Mouse (Mus musculus) CD8-positive naive resting alpha-beta T cell, adult 2 months (primary cell): ENCODE measurements around the gene Spats2.
A peak's percentile ranks its signal among the peaks of the same experiment; 100 is the strongest.
"Not testable (repeated sequence)": the region's sequence is repeated elsewhere in the genome, so short reads cannot be mapped to it uniquely, and the experiment has no call there.

ENCODE experiments used
- DNase-seq, 2 experiments: peaks; one replicate each; pipeline ENCODE4 v3.0.0; 2022; ENCODE audit warnings: low read depth in 2 of 2, low spot score in 2 of 2

Spats2 gene

DNA sequence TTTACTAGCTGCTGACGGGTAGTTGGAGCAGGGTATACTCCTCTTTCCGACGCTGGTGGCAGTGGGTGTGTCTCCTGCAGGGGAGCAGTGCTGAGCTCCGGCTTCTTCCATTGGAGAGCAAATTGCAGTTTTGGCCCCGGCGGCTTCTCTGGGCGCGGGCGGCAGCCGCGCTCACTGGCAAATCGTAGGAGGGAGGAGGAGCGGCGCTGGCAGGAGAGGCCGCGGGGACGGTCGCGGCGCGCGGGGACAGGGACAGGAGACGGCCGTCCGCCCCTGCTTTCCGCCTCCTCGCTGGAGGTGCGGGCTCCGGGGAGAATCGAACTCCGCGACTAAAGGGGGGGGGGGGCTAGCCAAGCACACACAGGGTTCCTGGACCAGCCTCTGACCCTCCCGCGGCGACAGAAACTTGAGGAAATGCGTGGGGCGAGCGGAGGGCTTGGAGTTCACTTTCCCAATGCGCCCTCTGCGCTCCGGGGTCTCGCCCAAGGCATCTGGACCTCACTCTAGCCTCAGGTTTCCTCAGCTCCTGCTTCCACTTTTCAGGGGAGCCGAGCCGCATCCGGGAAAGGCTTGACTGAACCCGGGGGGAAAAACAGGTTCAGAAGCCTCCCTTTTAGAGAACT, 98.0 kb downstream of the Spats2 start:
- peak in 1 of 2 experiments; percentile 27 for DNase-seq

DNA sequence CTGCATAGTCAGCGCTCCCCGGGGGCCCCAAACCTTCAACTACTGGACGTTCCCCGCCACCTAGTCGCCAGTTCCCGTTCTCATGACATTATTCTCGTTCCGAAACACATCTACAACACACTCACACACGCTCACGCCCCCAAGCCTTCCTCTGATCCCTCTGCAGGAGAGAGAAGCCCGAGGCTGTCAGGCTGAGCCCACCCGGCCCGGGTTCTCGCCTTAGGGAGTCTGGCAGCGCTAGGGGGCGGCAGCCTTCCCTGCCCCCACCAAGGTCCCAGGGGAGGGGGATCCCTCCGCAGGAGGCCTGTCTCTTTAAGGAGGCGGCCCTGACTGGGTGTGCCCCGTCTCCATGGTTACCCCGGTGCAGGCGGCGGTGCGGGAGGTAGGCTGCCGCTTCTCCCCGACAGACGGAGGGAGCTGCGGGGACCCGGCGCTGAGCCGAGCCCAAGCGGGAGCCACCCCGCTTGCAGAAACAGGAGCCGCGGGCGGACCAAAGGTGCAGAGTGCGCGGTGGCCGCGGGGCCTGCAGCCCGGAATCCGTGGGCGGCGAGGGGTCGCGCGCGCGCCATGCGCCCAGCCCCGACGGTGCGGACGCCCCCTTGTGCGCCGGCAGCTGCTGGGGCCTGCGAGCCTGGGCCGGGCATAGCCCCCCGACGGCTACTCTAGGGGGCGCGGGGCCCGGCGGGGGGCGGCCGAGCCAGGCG, 98.6 kb downstream of the Spats2 start, which contains the start of gene Kcnh3:
Gene Kcnh3, plus strand, starts transcription at position 654 of the 704 bp plus-strand sequence.
- DNase-seq = peak; percentile 41 to 50

DNA sequence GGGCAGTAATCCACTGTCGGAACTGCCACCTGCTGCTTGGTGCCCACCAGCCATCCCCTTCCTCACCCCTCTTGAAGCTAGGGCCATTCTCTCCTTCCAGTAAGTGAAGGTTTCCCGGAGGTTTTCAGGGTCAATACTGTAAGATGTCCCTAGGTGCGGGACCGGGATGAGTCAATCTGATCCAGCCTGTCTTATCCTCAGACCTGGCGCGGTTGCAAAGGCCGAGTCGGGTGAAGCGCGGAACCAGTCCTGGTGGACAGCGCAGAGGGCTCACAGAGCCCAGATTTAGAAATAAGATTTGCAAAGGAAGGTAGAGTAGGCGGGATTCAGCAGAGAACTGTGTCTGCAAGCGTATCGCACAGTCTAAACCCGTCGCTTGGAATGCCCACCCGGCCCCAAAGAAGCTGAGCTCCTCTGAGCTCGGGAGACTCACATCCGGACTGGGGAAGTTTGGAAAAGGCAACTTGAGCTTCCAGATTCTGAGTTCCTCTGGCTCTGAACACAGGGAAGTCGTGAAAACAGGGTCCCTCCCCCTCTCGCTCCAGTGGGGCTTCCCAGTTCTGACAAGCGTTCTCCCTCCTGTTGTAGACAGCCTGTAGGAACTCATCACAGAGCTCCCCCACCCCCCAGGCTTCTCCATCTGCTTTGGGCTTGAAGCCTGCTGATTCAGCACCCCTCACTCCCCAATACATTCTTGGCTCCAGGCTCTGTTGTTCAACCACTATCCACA, 99.5 kb downstream of the Spats2 start:
- no peak for DNase-seq

DNA sequence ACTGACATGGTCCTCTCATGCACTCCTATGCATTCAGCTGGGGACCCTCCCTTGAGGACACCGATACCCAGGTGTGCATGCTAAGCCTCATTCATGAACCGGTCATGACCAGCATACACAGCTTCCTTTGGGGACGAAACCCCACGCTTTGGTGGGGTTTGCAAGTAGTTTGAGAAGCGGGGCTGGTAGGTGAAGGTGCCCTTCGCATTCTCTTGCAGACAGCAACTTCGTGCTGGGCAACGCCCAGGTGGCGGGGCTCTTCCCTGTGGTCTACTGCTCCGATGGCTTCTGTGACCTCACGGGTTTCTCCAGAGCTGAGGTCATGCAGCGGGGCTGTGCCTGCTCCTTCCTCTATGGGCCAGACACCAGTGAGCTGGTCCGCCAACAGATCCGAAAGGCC, 100.4 kb downstream of the Spats2 start:
- no peak for DNase-seq

DNA sequence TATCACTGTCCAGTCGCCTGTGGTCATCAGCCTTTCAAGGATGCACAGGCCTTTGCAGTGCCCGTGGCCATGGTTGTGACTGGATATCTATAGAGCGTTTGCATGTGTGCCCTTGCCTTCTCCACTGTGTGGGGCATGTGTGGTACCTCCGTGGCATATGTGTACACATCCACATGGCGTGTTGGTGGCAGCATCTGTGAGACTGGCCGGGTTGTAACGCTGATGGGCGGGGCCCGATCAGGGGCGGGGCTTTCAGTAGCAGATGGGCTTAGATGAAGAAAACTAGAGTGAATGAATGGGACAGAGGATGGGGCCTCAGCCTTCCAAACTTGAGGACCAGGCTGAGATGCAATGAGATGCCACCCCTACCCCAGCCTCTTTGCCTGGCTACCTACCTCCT, 106.3 kb downstream of the Spats2 start:
- DNase-seq = no peak

DNA sequence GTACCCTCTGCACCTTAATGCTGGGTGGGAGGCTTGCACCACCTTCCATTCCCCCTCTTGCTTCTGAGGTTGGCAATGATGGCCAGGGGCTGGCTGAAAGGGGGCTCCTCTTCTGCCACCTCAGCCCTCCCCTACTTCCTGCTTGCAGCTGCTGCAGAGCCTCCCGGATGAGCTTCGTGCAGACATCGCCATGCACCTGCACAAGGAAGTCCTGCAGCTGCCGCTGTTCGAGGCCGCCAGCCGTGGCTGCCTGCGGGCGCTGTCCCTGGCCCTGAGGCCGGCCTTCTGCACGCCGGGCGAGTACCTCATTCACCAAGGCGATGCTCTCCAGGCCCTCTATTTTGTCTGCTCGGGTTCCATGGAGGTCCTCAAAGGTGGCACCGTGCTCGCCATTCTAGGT, 108.0 kb downstream of the Spats2 start:
- DNase-seq = peak in 1 of 2 experiments; percentile 31

DNA sequence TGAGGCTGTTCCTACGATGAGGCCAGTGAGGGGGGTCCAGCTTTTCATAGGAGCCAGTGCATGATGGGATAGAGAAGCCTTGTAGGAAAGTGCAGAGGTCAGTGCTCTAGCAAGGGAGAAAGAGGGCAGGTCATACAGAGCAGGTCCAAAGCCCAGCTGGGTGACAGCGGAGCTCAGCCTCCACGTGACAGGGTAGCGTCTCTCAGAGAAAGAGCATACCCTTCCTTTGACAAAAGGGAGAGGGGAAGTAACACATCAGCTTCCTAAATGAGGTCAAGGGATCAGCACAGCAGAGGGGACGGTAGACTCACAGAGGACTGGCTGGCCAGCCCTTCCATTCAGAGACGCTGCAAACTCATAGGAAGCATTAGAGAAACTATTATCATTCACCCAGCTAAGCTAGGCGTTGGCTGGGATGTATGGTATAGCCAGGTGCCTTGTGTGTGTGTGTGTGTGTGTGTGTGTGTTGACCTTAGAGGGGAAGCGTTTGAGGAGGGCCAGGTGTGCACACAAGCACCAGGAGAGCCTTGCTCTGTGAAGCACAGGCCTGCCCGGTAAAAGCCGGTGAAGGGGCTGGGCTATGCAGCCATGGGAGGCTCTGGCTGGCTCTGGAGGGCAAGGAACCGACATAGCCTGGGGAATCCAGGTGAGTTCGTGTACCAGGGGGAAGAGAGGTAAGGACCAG, 108.8 kb downstream of the Spats2 start:
- no peak for DNase-seq

DNA sequence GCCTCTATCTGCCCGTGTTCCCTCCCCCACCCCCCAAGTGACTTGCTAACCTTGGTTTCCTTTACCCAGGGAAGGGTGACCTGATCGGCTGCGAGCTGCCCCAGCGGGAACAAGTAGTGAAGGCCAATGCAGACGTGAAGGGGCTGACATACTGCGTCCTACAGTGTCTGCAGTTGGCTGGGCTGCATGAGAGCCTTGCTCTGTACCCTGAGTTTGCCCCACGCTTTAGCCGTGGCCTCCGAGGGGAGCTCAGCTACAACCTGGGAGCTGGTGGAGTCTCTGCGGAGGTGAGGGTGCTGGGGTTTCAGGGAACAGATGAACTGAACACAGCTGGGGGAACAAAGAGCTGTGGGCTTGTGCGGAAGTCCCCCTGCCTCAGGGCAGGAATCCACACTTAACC, 112.3 kb downstream of the Spats2 start:
- no peak for DNase-seq

DNA sequence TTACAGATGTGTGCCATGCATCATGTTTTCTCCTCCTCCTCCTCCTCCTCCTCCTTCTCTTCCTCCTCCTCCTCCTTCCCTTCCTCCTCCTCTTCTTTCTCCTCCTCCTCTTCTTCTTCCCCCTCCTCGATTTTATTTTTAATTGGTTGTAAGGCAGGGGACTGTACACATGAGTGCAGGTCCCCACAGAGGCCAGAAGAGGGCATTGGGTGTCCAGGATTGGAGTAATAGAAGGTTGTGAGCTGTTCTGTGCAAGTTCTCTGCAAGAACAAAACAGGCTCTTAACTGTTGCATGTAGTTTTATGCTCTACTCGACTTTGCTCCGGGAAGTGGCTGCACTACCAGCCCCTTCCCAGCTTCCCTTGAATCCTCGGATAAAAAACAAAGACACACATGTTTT, 114.4 kb downstream of the Spats2 start:
- DNase-seq = no peak

DNA sequence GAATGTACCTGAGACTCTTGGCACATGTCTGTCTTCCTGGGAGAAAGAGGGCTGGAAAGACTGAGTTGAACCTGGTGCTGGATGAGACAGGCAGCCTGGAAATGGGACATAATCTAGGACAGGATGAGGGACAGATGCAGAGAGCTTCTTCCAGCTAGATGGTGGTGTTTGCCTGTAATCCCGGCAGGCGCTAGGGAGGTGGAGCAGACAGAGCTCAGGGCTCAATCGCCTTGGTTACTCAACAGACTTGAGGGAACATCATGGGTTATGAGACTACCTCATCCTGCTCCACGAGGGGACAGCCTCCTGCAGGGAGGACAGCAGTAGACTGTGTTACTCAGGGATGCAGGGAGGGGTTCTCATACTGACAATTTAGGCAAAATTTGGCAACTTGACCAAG, 115.5 kb downstream of the Spats2 start:
- no peak for DNase-seq

DNA sequence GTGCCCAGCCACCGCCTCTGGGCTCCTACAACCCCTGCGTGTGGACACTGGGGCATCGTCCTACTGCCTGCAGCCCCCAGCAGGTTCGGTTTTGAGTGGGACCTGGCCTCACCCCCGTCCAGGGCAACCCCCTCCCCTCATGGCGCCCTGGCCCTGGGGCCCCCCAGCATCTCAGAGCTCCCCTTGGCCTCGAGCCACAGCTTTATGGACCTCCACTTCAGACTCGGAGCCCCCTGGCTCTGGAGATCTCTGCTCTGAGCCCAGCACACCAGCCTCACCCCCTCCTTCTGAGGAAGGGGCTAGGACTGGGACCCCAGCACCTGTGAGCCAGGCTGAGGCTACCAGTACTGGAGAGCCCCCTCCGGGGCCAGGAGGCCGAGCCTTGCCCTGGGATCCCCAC, 116.3 kb downstream of the Spats2 start:
- DNase-seq = no peak

DNA sequence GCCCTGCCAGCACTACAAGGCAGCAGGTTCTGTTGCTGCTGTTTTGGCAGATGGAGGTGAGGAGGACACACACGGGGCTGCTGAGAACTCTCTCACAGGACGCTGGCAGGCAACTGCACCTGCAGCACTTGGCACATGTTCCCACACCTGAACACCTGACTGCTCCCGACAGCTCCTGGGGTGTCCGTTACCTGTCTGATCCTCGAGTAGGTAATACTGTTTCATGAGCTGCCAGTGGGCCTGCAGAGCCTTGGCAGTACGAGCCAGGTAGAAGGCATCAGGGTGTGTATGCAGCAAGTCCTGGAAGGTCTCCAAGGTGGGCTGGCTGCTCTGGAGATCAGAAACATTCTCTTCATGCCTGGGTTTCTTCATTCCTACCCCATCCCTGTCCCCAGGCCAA, 121.0 kb downstream of the Spats2 start:
- DNase-seq = not testable (repeated sequence)

DNA sequence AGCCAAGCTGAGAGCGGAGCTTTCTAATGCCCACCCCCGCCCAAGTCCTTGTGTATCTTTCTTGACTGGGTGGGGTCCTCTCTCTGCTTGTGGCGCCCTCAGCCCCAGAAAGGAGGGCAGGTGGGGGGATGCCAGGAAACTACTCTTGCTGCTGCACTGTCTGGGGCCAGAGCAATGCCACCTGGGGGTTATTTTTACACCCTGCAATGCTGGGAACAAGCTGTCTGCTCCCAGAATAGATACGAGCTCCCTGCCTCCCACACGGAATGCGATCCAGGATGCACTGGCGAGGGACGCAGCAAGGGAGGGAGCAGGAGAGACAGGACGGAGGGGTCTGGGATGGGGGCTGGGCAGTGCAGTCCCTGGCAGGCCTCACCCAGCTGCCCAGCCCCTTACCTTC, 123.3 kb downstream of the Spats2 start:
- DNase-seq = no peak

DNA sequence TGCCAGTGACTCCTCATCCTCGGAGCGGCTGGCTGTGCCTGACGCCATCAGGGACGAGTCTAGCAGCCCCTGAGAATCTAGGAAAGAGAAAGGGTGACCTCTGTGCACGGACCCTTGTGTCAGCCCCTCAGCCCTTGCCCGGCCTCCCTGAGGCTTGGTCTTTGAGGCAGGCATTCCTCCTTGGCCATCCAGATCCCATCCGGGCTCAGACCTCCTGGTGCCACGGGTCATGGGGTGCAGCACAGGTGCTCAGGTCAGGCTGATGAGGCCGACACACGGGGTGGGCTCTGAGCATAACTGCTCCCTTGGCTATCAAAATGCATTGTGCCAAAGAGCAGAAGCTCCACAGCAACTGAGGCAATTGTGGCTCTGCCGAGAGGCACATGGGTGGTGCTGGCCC, 124.2 kb downstream of the Spats2 start:
- DNase-seq = no peak

DNA sequence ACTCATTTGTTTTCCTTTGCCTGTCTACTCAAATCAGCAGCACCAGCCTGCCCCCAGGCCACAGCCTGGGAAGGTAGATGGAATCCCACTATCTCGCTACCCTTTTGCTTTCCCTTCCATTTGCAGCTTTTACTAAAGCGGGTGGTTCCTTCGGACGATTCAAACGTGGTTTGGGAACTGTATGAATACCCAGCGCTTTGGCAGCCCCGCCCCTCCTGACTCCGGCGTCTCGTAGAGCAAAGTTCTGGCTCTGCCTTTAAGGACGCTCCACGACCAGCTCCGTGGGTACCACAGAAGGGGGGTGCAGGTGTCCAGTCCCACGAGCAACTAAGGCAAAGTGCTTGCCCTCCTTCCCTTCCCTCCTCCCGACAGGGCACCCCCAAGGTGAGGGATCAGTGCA, 125.4 kb downstream of the Spats2 start:
- DNase-seq = not testable (repeated sequence)

DNA sequence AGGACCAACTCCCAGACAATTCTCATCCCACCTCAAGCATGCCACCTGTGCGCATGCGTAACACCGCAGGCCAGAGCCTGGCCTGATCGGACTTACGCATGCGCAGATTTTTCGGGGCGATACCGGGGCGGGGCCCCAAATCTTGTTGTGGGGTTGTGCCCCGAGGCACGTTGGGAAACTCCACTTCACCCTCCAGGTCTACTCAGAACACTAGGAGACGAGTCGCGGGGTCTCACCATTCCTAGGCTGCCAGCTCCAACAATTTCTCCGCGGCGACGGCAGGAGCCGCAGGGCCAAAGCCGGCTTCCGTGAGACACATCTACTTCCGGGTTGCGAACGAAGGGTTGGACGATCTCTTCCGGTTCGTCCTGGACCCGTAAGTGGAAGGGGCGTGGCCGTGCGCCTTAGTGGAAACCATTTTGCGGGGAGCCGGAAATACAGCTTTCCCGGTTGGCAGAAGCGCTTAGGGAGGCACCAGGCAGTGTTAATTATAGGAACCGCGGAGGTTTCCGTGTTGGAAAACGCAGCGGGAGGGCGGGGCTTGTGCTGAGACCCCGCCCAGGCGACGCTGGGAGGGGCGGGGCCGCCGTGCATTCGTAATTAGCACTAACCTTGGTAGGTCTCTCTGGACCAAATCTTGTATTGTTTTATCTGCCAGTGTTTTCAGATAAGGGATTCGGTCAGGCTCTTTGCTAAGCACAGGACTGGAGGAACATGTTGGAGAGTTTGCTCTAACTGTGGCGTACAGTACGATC, 126.1 kb downstream of the Spats2 start, which contains the start of gene Mcrs1:
Gene Mcrs1, minus strand, starts transcription at position 336 of the 755 bp plus-strand sequence.
- peak; percentile 94 to 95 for DNase-seq

DNA sequence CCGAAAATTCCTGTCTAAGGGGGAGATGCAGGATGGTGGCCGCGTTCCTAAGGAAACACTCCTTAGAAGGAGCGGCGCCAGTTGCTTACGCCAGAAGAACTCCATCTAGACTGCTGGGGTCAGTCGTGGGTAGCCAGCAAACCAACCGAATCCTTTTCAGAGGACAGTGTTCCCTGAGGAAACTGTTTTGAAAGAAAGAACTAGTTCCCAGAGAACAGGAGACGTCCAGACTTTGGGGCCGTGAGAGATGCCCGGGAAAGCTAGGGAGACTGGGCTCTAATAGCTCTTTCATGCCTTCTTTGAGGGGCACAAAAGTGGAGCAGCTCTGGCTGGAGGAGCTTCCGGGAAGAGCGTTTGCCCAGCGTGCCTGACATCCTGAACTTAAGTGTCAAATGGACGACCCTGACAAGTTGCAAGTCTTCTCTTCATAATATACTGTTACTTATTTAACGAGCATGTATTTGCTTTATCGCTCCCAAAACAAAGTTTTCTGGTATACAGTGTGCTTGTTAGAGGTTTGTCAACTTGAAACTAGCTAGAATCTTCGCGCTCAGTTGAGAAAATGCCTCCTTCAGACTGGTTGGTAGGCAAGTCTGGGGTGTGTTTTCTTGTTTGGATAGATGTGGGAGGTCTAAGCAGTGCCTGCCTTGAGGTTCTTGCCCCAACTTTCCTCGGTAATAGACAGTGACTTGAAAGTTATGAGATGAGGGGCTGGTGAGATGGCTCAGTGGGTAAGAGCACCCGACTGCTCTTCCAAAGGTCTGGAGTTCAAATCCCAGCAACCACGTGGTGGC, 126.9 kb downstream of the Spats2 start:
- no peak for DNase-seq

DNA sequence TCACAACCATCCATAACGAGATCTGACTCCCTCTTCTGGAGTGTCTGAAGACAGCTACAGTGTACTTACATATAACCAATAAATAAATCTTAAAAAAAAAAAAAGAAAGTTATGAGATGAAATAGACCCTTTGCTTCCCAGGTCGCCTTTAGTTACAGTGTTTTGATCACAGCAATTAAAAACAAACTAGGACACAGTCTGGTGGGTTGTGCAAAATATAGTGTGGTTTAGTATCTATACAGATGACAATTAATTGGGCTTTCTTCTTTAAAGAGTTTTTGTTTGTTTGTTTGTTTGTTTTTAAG, 127.4 kb downstream of the Spats2 start:
- not testable (repeated sequence) for DNase-seq

DNA sequence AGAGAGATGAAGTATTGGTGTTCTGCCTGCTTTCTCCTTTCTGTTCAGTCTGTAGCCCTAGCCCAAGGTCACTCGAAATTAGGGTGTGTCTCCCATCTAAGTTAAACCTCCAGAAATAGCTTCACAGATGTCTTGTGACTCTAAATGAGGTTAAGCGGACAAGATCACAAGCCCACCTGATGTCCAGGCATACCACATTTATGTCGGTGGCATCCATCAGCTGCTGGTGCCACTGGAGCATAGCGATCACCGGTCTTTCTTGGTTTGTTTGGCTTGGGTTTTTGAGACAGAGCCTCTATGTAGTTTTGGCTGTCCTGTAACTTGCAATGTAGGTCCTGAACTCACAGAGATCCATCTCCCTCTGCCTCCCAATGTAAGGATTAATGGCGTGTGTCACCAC, 128.1 kb downstream of the Spats2 start:
- no peak for DNase-seq

DNA sequence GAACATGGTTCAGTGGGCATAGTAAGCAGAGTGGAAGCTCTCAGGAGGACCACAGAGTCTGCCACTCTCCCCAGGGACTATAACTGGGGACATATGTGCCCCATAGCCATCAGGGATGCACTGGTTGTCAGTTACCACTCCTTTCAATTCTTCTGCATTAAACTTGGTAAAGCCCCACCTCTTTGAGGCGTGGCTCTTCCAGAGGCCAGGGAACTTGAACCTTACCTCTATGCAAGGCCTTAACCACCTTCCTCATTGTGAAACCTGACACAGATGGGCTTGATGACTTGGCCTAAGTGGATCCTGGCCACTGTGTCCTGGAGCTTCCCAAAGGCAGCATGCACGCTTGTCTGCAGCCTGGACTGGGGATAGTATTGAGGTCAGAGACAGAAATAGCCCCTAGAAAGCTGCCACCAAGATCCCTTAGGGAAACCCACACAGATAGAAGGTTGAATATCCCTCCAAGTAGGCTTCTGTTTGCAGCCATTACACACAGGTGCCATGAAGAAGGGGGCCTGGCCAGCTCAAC, 128.8 kb downstream of the Spats2 start:
- DNase-seq = no peak
